Comparison of ENCODE assay signal across 25 mouse cellular contexts in the genomic region with DNA sequence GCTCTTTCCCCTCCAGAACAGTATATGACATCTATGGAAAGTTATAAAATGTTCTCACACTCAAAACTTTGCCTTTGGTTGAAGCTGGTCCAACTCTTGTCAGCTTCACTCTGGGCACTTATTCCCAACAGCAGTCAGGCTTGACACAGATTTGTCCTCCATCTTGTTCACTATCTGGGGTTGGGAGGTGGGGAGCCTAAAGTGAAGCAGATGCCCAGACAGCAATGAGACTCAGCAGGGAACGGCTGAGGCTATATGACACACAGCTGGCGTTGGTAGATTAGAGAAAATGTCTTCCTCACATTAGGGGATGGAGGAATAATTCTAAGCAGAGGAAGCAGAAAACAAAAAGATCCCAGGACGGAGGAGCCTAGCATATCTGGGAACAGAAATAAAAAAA.
"Had no signal": no experiment of that assay in that cellular context is flagged by ENCODE, and none has a peak within 500 bp of the region (broad histone marks: within the 10 kb centered on the region; RNA-seq: fewer than 3 reads in every experiment).

No protein-coding gene starts in this region.

- H3K27me3 ChIP-seq: heart, embryonic 12.5 days; hindbrain, embryonic 12.5 days; intestine, embryonic 15.5 days; limb, embryonic 13.5 days; limb, embryonic 15.5 days had no signal

- H3K9ac ChIP-seq: heart, embryonic 12.5 days; hindbrain, embryonic 12.5 days; hindbrain, embryonic 14.5 days; intestine, embryonic 15.5 days; limb, embryonic 13.5 days; limb, embryonic 15.5 days had no signal

- H3K4me2 ChIP-seq: heart, embryonic 12.5 days; hindbrain, embryonic 12.5 days; hindbrain, embryonic 14.5 days; intestine, embryonic 15.5 days; limb, embryonic 13.5 days; limb, embryonic 15.5 days had no signal

- H3K27ac ChIP-seq: gastrocnemius, adult 2 months; heart, embryonic 10.5 days; hindbrain, embryonic 12.5 days; hindbrain, embryonic 14.5 days; intestine, embryonic 15.5 days; layer of hippocampus, adult 2 months; left cerebral cortex, adult 2 months; limb, embryonic 13.5 days; limb, embryonic 15.5 days had no signal

- H3K9me3 ChIP-seq: heart, embryonic 10.5 days; heart, embryonic 12.5 days; hindbrain, embryonic 10.5 days; hindbrain, embryonic 12.5 days; intestine, embryonic 15.5 days; limb, embryonic 15.5 days had no signal

- H3K36me3 ChIP-seq: heart, embryonic 10.5 days; heart, embryonic 12.5 days; hindbrain, embryonic 10.5 days; hindbrain, embryonic 12.5 days; intestine, embryonic 15.5 days; limb, embryonic 13.5 days; limb, embryonic 15.5 days had no signal

- ATAC-seq: hindbrain, embryonic 16.5 days; inflammation-experienced regulatory T-cells, adult 6 months; intestine, embryonic 15.5 days; intestine, postnatal 0 days had no signal

- H3K4me3 ChIP-seq: gastrocnemius, adult 2 months; heart, embryonic 10.5 days; heart, embryonic 12.5 days; hindbrain, embryonic 10.5 days; hindbrain, embryonic 12.5 days; intestine, embryonic 15.5 days; layer of hippocampus, adult 2 months; left cerebral cortex, adult 2 months; limb, embryonic 13.5 days; limb, embryonic 15.5 days had no signal

- DNase-seq: gastrocnemius, adult 2 months; gastrocnemius, postnatal 10 days; gastrocnemius, postnatal 25 days; heart, adult 18-20 months; heart, postnatal 10 days; heart, postnatal 4 days; kidney, adult 18-20 months; kidney, adult 8-10 months; kidney, postnatal 10 days; kidney, postnatal 25 days; kidney, postnatal 4 days; left cerebral cortex, postnatal 4 days had no signal

- H3K4me1 ChIP-seq: heart, embryonic 12.5 days had no signal
